ENCODE assay signal across 23 mouse cellular contexts in genomic region chr14:75642080-75642479, GRCm38 (mm10). TPM values are rescaled to one million over a fixed set of nuclear protein-coding genes. Genes with fewer than 3 reads are reported as not detected.
DNase-seq lines count a peak whose midpoint lies in the region; ATAC-seq and TF ChIP-seq lines count a peak whose summit lies in the region.
"Had no signal": no experiment of that assay in that cellular context is flagged by ENCODE, and none has a peak within 500 bp of the region (broad histone marks: within the 10 kb centered on the region; RNA-seq: fewer than 3 reads in every experiment).

TSS of gene Erich6b (plus strand) at chr14:75642259.

- ATAC-seq in forebrain, embryonic 14.5 days, result no peak
- ATAC-seq in forebrain, embryonic 13.5 days, result no peak
- ATAC-seq in lung, embryonic 16.5 days (ENCODE audit: low read depth), result peak; percentile 30; the same call in 1 of the 2 replicates
- no peak for ATAC-seq in heart, embryonic 12.5 days (ENCODE audit: insufficient number of reproducible peaks, low FRiP score)
- ATAC-seq: hindbrain, embryonic 16.5 days; intestine, postnatal 0 days had no signal

- WGBS in forebrain, embryonic 14.5 days, result 73% methylated on average over 8 of the region's 8 CpGs
- WGBS in forebrain, embryonic 13.5 days, result 75% methylated on average over 8 of the region's 8 CpGs
- 67% methylated on average over 8 of the region's 8 CpGs for WGBS in lung, embryonic 16.5 days
- WGBS in heart, embryonic 12.5 days, result 78% methylated on average over 8 of the region's 8 CpGs

- H3K9ac ChIP-seq in forebrain, embryonic 14.5 days (ENCODE audit: low read length), result no peak within 1 kb of the TSS
- H3K9ac ChIP-seq in forebrain, embryonic 13.5 days, result no peak within 1 kb of the TSS
- no peak within 1 kb of the TSS for H3K9ac ChIP-seq in lung, embryonic 16.5 days (ENCODE audit: low read length)
- no peak within 1 kb of the TSS for H3K9ac ChIP-seq in heart, embryonic 12.5 days
- H3K9ac ChIP-seq: heart, embryonic 13.5 days; limb, embryonic 15.5 days had no signal

- no peak within 1 kb of the TSS for H3K4me3 ChIP-seq in forebrain, embryonic 14.5 days (ENCODE audit: low read depth, low read length)
- H3K4me3 ChIP-seq in forebrain, embryonic 13.5 days, result no peak within 1 kb of the TSS
- no peak within 1 kb of the TSS for H3K4me3 ChIP-seq in lung, embryonic 16.5 days (ENCODE audit: low read length)
- H3K4me3 ChIP-seq in testis, adult 2 months (ENCODE audit: control insufficient read depth, low read depth, low read length), result peak within 1 kb of the TSS; percentile 69
- no peak within 1 kb of the TSS for H3K4me3 ChIP-seq in heart, embryonic 12.5 days
- H3K4me3 ChIP-seq: embryonic facial prominence, embryonic 10.5 days; heart, embryonic 13.5 days; limb, embryonic 15.5 days had no signal

- H3K9me3 ChIP-seq in forebrain, embryonic 14.5 days (replicated peaks; ENCODE audit: control insufficient read depth, low read length), result no peaks in the 10 kb centered on the region
- H3K9me3 ChIP-seq in forebrain, embryonic 13.5 days (replicated peaks), result no peaks in the 10 kb centered on the region
- H3K9me3 ChIP-seq in lung, embryonic 16.5 days (ENCODE audit: control insufficient read depth, low read length), result no peaks in the 10 kb centered on the region
- H3K9me3 ChIP-seq in heart, embryonic 12.5 days (replicated peaks), result 0 out of 2 replicates have a peak, but pooled peaks cover 4% of the 10 kb centered on the region
- H3K9me3 ChIP-seq: embryonic facial prominence, embryonic 10.5 days; heart, embryonic 13.5 days; limb, embryonic 15.5 days had no signal

- H3K27ac ChIP-seq in forebrain, embryonic 14.5 days (ENCODE audit: low read depth, low read length), result no peak within 1 kb of the TSS
- H3K27ac ChIP-seq in forebrain, embryonic 13.5 days, result no peak within 1 kb of the TSS
- no peak within 1 kb of the TSS for H3K27ac ChIP-seq in lung, embryonic 16.5 days (ENCODE audit: low read length)
- no peak within 1 kb of the TSS for H3K27ac ChIP-seq in testis, adult 2 months (ENCODE audit: control insufficient read depth, insufficient read depth, low read depth, low read length)
- no peak within 1 kb of the TSS for H3K27ac ChIP-seq in heart, embryonic 12.5 days (ENCODE audit: poor library complexity, severe bottlenecking)
- H3K27ac ChIP-seq: embryonic facial prominence, embryonic 10.5 days; heart, embryonic 13.5 days; kidney, postnatal 0 days; limb, embryonic 15.5 days had no signal

- TF ChIP-seq CTCF in testis, adult 2 months (IDR thresholded peaks at IDR 0.05; ENCODE audit: control insufficient read depth, insufficient read depth, insufficient replicate concordance, low read depth, low read length), result no peak

- peaks cover 3% of the 10 kb centered on the region; the same call in 1 of the 2 replicates for H3K4me1 ChIP-seq in forebrain, embryonic 14.5 days (ENCODE audit: control insufficient read depth, insufficient read depth, low read length)
- H3K4me1 ChIP-seq in forebrain, embryonic 13.5 days, result peaks cover 7% of the 10 kb centered on the region
- no peaks in the 10 kb centered on the region for H3K4me1 ChIP-seq in lung, embryonic 16.5 days (replicated peaks; ENCODE audit: control insufficient read depth, insufficient read depth, low read length)
- peaks cover 7% of the 10 kb centered on the region for H3K4me1 ChIP-seq in testis, adult 2 months (ENCODE audit: control insufficient read depth, insufficient read depth, low read length)
- no peaks in the 10 kb centered on the region for H3K4me1 ChIP-seq in heart, embryonic 12.5 days (replicated peaks)
- H3K4me1 ChIP-seq: heart, embryonic 13.5 days had no signal

- peak; percentile 29 for DNase-seq in forebrain, embryonic 14.5 days (ENCODE audit: low spot score)
- DNase-seq in lung, postnatal 4 days, result no peak
- DNase-seq in testis, postnatal 10 days (ENCODE audit: low spot score), result no peak
- no peak for DNase-seq in urinary bladder, adult 2 months (ENCODE audit: low spot score)
- DNase-seq: cerebellum, adult 9-10 months; heart, adult 11 months; lung, postnatal 10 days had no signal

- TF ChIP-seq POLR2A in testis, adult 2 months (IDR thresholded peaks at IDR 0.05; ENCODE audit: control insufficient read depth, low read depth, low read length), result no peak

- H3K4me2 ChIP-seq in forebrain, embryonic 14.5 days (ENCODE audit: low read length), result no peak within 1 kb of the TSS
- no peak within 1 kb of the TSS for H3K4me2 ChIP-seq in forebrain, embryonic 13.5 days
- H3K4me2 ChIP-seq in lung, embryonic 16.5 days (ENCODE audit: low read depth, low read length), result no peak within 1 kb of the TSS
- H3K4me2 ChIP-seq in heart, embryonic 12.5 days, result no peak within 1 kb of the TSS
- H3K4me2 ChIP-seq: heart, embryonic 13.5 days; limb, embryonic 15.5 days had no signal

- no peaks in the 10 kb centered on the region for H3K36me3 ChIP-seq in forebrain, embryonic 14.5 days (ENCODE audit: control insufficient read depth, insufficient read depth, low read length)
- no peaks in the 10 kb centered on the region for H3K36me3 ChIP-seq in forebrain, embryonic 13.5 days (ENCODE audit: poor library complexity, severe bottlenecking)
- no peaks in the 10 kb centered on the region for H3K36me3 ChIP-seq in lung, embryonic 16.5 days (ENCODE audit: control insufficient read depth, insufficient read depth, low read length)
- H3K36me3 ChIP-seq in testis, adult 2 months (ENCODE audit: control insufficient read depth, insufficient read depth, low read length), result no peaks in the 10 kb centered on the region
- H3K36me3 ChIP-seq in heart, embryonic 12.5 days, result no peaks in the 10 kb centered on the region
- H3K36me3 ChIP-seq: embryonic facial prominence, embryonic 10.5 days; heart, embryonic 13.5 days; limb, embryonic 15.5 days had no signal

- no peaks in the 10 kb centered on the region for H3K27me3 ChIP-seq in forebrain, embryonic 14.5 days (replicated peaks; ENCODE audit: control insufficient read depth, insufficient read depth, low read length)
- no peaks in the 10 kb centered on the region for H3K27me3 ChIP-seq in forebrain, embryonic 13.5 days
- H3K27me3 ChIP-seq in lung, embryonic 16.5 days (ENCODE audit: control insufficient read depth, insufficient read depth, low read depth, low read length), result no peaks in the 10 kb centered on the region
- no peaks in the 10 kb centered on the region for H3K27me3 ChIP-seq in testis, adult 2 months (ENCODE audit: control insufficient read depth, insufficient read depth, low read length)
- no peaks in the 10 kb centered on the region for H3K27me3 ChIP-seq in heart, embryonic 12.5 days (replicated peaks)
- H3K27me3 ChIP-seq: heart, embryonic 13.5 days; limb, embryonic 15.5 days had no signal

RNA-seq across cellular contexts. Expression of gene Erich6b, which starts in this region (rescaled TPM):
- not detected in 2 replicates for polyA plus RNA-seq in forebrain, embryonic 14.5 days (2014; fragmentation: Nextera tagmentation; extraction: Ambion mirVana)
- not detected in 2 replicates for polyA plus RNA-seq in forebrain, embryonic 13.5 days (2015; fragmentation: Nextera tagmentation; extraction: Ambion mirVana)
- not detected in 2 replicates for polyA plus RNA-seq in lung, embryonic 16.5 days (2015; fragmentation: Nextera tagmentation; extraction: Ambion mirVana)
- 2.7 and 2.9 TPM in 2 replicates for polyA plus RNA-seq in testis, adult 2 months (2012; rRNA removed)
- polyA plus RNA-seq in urinary bladder, adult 2 months (2012; rRNA removed), result not detected in 2 replicates
- polyA plus RNA-seq in heart, embryonic 12.5 days (2016; fragmentation: Nextera tagmentation; extraction: Ambion mirVana), result not detected in 2 replicates
- polyA plus RNA-seq: embryonic facial prominence, embryonic 10.5 days; frontal cortex, adult 2 months; heart, embryonic 13.5 days; hindbrain, embryonic 16.5 days; intestine, postnatal 0 days; limb, embryonic 15.5 days; liver, embryonic 16.5 days; midbrain, postnatal 0 days; spleen, adult 2 months; stomach, embryonic 14.5 days; thymus, postnatal 0 days had no signal

Comparison
In these comparisons a context has a peak if more than half of its experiments do, and no peak if none do; other contexts are left out.
1. Peak in DNase-seq in forebrain, embryonic 14.5 days; RNA of the gene not detected or under 1 TPM.
2. Peak in ATAC-seq in lung, embryonic 16.5 days; RNA of the gene not detected or under 1 TPM.